Mouse (Mus musculus) left cerebral cortex, adult 11 months (tissue): ENCODE data around the gene Atf7ip.
A peak's percentile ranks its signal among the peaks of the same experiment; 100 is the strongest.

Experiments
- DNase-seq: peaks from one replicate; pipeline ENCODE4 v3.0.0; 2022; ENCODE audit warnings: low spot score

The Atf7ip gene

DNA sequence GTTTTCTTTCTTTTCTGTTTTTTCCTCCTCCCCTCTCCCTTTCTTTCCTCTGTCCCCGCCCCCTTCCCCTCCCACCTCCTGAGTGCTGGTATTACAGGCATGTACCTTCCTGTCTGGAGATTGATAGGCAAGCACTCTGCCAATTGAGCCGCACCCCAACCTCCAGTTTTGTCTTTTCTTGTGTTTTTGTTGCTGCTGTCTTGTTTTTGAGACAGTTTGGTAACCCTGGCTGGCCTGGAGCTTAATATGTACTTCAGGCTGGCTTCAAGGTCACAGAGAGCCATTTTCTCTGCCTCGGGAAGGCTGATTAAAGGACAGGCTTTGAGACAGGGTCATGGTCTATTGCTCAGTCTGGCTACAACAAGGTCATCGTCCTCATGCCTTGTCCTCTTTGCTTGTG is 18.8 kb downstream of the Atf7ip start:
- no peak for DNase-seq

DNA sequence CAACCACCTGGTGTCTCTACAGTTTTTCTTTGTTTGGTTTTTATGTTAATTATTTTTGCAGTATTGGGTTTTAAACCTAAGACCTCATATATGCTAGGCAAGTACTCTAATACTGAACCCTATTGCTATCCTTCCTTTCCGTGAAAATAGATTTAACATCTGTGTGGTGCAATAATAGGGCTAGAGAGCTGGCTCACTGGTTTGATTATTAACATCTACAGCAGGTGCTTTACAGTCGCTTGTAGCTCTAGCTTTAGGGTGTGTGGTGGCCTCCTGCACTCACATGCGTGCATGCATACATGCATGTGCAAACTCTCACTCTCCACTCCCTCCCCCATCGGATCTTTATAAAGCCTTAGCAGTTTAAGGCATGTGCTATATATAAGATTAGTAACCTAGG is 19.6 kb downstream of the Atf7ip start:
- no peak for DNase-seq

DNA sequence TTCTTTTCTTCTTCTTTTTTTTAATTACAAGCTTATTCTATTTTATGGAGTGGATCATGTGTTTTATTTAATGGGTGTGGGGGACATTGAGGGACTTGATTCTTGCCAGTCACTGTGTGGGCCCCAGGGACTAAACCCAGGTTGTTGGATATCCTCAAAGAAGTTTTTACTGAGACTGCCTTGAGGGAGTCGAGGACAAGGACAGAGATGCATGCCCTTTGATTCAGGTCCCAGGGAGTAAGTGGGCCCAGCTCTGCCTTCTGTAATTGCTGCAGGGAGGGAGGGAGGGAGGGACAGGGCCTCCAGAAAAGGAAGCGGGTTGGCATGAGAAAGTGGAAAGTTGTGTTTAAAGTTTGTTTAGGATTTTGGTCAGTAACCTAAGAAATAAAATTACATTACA is 23.2 kb downstream of the Atf7ip start:
- no peak for DNase-seq

DNA sequence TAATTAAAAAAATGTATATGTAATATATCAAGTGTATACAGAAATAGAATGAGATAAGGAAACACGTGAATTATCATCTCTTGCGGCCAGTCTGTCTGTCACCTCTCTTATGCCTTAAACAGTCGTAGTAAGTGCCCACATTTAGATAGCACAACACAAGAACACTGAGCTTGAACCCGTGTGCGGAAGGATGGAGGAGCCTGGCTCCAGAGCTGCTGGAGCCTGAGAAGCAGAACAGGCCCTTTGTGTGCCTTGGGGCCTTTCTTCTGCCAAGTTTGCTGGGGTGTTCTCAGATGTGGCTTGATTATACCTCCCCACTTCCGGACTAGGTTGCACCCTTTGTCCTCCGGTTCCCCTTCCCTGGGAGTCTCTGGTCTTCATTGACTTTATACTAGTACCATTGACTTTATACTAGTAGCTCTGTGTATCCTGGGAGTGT is 25.8 kb downstream of the Atf7ip start:
- no peak for DNase-seq

DNA sequence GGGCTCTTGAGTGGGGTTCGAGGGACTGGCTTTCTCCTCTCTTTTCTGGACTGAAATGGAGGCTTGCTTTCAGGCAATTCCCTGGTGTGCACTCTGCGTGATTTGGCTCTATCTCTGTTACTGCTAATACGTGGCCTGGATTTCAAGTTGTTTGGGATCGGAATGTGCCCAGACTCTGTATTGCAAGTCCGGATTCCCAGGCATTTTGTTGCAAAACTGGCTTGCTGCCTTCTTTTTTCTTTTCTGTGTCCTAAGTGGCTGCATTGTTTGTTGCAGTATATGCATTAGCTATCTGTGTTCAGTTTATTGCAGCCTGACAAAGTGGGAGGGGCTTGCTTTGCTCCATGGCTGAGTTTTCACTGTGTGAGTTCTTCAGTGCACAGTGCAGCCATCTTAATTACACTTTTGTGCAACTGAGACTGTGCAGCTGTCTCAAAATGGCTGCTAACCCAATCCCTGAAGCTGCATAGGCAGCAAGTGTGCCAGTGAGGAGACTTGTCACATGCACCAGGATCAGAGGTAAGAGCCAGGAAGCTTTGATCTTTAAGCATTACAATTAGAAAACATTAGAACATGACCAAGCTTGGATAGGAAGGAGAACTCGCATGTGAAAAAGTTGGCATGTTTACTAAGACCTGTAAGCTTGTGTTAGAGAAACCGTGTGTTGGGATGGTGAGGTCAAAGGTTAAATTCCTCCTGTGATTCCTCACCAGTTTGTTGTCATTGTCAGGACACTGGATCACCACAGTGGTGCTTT is 26.7 kb downstream of the Atf7ip start:
- peak; percentile 68 for DNase-seq

DNA sequence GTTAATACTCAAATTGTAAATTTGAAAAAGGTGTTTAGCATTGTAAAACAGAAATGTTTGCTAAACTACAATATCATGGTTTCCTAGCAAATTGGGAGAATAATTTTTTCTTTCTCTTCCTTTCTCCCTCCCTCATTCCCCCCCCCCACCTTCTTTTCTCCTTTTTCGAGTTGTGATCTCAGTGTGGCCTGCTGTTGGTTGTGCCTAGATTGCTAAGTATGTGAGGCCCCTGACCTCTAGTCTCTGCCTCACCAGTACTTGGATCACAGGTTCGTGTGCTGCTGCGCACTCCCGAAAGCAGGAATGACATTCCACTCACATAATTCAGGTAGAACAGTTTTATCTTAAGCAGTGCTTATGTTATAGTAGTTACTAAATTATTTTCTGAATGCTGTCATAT is 27.8 kb downstream of the Atf7ip start:
- no peak for DNase-seq

DNA sequence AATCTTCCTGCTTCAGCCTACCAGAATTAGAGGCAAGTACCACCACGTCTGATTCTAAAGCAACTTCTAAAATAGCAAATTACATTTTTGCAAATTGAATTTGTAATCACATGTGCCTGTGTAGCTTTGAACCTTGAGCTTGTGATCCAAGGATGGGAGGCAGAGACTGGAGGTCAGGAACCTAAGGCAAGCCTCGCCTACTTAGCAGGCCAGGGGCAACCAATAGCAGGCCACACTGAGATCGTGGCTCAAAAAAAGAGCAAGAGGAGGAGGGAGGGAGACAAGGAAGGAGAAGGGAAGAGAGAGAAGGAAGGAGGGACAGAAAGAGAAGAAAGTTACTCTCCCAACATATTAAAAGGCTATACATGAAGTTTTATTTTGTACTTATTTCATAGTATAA is 28.5 kb downstream of the Atf7ip start:
- DNase-seq: no peak

DNA sequence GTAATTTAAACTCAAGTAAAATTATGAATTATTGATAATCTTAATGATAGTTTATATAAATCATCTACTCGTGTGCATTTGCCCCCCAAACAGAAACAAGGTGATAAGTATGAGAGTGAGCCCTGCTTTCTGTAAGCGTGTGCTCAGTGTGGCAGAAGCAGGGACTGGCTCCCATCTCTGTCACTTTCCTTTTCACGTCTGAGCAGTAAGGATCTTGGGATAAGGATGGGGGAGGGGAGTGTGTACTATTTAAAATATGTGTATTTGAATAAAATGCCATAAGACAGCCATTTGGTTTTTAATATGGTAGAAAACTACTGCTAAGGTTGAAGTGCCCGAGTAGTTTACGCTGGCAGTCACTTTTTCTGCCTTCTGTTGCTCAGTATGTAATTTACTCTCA is 29.2 kb downstream of the Atf7ip start:
- no peak for DNase-seq

DNA sequence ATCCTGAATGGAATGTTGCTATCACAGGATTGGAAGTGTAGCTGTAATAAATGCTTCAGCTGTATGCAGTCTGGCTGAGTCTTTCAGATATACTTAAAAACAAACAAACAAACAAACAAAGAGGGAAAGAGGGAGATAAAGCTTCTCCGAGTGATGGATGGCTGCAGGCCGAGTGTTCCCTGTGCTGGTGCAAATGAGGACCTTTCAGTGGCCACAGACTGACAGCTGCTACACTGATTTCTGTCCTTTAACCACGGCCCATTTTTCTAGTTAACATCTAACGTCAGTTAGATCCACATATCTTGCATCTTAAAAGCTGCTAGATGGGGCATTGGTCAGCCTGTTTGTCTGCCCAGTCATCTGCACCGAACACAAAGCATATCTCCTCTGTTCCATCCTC is 30.2 kb downstream of the Atf7ip start:
- no peak for DNase-seq

DNA sequence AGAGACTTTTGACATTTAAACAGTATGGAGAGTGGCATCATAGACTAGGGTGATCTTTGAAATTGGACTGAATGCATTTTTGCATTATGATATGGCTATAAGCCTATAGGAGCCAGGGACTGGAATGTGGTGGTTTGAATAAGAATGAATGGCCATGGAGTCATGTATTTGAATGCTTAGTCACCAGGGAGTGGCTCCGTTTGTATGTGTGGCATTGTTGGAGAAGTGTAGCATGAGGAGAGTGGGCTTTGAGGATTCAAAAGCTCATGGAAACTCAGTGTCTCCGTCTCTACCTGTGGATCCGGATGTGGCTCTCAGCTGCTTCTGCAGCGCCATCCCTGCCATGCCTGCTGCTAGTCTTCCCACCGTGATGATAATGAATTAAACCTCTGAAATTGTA is 35.4 kb downstream of the Atf7ip start:
- no peak for DNase-seq

DNA sequence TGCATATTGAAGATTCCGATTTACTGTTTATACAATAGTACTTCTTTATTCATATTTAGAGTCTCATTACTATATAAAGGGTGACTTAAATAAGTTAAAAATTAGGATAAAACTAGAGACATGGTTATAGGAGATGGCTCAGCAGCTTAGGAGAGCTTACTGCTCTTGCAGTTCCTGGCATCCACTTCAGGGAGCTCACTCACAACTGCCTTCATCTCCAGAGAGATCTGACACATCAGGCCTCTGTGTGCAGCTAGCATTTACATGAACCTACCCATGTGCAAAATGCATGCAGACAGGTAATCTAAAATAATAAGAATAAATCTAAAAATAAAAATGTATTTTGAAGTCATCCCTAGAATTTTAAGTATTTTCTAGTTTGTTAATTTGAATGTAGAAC is 36.1 kb downstream of the Atf7ip start:
- DNase-seq: no peak

DNA sequence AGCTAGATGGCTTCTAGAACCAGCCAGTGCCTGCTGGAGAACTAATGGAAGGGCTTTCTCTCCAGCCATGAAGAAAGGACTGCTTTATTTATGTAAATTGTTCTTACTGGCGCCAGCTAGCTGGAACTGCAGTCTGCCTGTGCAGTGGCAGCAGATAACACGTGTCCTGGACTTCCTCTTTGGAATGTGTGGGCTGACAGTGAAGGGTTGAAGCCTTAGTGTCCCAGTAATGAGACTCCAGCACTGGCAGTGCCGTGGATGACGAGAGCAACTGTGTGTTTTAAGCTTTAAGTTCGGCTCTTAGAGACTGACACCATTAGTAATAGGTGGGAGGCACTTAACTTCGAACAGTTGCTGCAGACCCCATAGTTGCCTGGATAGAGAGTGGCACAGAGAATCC is 37.2 kb downstream of the Atf7ip start:
- no peak for DNase-seq

DNA sequence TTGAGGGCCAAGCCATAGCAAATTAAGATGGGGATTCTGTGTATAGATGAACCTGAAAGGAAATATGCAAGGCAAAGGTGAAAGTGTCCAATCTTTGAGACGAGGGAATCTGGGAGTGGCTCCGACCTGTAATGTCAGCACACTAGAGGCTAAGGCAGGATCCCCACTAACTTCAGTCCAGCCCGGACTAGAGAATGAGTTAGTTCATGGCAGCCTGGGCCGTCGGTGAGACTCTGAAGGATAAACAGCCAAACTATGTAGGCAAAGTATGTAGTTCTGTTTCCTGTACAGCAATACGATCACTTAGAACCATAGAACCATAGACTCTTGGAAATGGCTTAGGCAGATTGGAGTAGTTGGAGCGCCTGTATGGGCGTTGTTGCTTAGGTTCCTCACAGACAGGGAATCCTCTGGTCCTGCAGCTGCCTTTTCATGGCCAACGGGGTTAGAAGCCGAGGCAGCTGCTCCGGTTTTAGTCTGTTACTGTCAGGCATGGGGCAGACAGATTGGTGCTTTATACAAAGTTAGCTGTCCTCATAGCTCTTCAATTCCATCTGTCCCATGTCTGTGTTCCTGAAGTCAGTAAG is 39.4 kb downstream of the Atf7ip start:
- no peak for DNase-seq

DNA sequence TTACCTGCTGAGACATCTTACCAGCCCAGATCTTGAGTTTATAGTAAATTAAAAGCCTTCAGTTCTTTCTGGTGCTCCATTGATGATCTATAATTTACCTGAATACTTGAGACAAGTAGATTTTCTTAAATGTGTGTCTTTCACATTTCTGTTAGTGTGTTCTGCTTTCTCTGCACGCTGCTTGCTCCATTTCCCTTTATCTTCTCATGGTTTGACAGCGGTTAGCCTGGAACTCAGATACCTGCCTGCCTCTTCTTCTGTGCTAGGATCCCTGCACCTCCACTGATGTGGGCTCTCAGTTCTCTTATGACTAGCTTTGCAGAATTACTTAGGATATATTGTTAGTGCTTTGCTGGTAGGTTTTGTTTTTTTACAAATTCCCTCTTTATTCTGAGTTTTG is 40.3 kb downstream of the Atf7ip start:
- DNase-seq: no peak

DNA sequence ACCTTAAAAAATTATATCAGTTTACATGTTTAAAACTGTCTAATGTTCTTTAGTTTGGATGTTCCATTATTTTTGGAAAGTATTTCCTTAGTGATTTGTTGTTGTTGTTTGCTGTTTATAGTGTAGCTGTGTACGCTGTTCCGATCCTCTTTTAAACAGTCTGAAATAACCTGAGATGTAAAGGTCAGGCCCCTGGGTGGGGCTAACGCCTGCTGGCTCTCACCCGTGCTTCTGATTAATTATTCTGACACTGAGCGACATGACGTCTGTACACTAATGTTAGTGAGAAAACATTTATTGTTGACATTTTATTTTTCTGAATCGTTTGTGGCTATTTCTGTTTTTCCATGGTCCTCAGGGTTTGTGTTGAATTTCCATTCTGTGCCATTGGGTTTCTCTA is 41.0 kb downstream of the Atf7ip start:
- no peak for DNase-seq

DNA sequence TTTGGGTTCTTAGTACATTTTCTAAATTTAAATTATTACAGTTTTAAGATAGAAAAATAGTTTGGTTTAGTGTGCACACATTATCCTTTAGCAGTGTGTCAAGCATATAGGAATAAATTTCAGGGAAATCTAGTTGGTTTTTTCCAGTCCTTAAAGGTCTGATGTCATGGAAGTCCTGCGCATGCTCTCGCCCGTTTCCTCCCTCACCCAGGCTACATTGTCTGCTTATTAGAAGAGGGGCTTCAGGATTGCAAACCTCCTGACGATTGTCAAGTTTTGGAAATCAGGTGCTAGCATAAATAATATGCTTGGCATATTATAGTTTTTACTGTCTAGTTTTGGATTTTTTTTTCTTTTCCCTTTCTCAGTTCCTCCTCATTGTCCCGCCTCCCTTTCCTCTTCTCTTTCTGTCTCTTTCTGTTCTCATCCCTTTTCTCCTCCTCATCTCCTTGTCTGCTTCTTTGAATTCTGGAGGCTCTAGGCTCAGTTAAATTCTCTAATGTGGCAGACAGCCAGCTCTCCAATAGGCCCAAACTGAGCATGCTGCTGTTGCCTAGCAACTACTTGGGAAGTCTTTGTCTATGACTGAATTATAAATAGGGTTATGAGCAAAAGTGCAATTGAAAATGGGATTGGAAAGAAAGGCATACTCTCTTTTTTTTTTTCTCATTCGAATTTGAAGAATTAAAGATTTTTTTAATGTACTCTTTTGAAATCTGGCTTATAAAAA is 42.2 kb downstream of the Atf7ip start:
- peak; percentile 86 for DNase-seq

DNA sequence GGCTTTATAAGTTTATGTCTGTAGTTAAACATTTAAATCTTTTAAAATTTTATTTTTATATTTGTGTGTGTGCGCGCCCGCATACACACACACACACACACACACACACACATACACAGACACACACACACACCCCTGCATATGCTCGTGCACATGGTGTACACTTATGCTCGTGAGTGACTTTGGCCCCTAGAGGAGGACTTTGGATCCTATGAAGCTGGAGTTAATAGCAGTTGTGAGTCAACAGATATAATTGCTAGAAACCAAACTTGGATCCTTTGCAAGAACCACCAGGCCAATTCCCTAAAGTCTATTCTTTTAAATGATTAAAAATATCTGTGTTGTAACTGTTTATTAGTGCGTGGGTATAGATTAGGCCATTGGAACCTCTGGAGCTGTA is 42.8 kb downstream of the Atf7ip start:
- no peak for DNase-seq

DNA sequence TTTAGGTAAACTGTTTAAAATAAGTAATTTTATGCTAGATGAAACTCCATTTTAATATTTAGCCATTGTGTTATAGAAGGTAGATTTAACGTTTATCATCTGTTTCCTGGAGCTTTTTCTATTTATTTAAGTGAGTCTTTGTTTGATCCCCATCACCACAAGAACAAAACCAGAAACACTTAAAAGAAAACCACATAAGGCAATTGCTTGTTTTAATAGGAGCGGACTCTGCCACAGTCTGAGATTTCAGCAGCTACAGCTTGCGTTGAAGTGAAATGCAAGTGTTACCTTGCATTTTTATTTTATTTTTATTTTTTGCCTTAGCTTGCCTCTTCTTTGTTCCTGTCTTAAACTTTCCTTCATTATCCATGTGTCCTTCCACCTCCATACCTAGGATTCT is 43.6 kb downstream of the Atf7ip start:
- no peak for DNase-seq

DNA sequence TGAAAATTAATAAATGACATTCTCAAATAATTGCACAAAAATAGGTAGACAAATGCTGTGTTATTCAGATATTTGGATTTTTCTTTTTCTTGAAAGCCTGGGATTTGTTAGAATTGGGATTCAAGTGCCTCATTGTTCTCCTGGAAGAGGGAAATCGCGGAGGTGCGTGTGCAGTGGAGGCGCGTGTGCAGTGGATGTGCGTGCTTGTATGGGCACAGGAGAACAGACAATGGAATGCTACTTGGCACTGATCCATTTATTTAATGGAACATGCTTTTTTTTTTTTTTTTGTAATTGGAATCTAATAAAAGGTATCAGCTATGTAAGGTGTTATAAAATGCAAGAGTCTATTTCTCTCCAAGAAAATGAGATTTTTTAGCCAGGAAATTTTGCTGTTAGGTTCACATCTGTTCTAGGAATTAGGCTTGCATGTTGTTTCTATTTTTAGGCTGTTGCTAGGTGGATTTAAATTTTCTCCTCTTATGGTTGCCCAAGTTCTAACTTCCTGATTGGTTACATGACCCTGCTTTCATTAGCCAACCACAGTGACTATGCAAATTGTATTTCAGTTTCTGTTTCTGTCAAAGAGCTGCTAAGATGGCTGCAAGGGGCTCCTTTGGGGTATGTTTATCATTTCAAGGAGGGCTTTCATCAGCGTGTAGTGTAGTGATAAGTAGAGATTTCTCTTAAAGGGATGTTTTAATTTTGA is 44.8 kb downstream of the Atf7ip start:
- DNase-seq: no peak

DNA sequence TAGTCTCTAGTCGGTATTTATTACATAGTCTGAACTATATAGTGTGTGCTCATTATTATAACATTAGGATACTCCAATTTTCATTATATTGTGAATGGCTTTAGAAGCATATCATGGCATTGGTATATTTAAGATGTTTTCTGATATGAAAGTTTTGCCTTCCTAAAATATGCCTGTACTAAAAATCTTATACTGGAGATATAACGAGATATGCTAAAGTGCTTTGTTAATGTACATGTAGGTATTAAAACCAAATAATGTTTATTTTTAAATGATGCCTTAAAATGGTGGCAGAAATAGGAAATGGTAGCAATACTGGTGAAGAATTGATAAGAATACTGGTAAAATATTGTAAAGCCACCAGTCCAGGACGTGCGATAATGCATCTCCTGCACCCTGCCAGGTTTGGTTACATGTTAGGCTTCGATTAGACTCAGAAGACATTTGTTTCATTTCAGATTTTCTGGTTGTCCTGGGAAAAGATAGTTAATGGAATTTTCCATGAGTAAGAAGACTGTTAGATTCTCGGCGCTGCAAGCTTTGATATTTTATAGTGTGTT is 45.7 kb downstream of the Atf7ip start:
- no peak for DNase-seq

DNA sequence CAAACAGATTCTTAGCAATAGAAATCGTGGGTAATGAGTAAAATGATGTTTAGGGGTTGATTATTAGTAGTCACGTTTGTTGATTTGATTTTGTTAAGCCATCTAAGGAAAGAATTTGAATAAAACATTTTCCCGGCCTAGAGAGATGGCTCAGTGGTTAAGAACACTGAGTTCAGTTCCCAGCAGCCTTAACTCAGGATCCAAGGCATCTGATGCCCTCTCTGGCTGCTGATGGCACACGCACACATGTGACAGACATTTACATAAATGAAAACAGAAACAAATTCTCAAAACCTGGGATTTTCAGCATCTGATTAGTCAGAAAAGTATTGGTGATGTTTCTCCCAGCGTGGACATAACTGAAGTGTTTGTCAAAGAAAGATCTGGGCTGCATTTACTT is 47.2 kb downstream of the Atf7ip start:
- DNase-seq: no peak

DNA sequence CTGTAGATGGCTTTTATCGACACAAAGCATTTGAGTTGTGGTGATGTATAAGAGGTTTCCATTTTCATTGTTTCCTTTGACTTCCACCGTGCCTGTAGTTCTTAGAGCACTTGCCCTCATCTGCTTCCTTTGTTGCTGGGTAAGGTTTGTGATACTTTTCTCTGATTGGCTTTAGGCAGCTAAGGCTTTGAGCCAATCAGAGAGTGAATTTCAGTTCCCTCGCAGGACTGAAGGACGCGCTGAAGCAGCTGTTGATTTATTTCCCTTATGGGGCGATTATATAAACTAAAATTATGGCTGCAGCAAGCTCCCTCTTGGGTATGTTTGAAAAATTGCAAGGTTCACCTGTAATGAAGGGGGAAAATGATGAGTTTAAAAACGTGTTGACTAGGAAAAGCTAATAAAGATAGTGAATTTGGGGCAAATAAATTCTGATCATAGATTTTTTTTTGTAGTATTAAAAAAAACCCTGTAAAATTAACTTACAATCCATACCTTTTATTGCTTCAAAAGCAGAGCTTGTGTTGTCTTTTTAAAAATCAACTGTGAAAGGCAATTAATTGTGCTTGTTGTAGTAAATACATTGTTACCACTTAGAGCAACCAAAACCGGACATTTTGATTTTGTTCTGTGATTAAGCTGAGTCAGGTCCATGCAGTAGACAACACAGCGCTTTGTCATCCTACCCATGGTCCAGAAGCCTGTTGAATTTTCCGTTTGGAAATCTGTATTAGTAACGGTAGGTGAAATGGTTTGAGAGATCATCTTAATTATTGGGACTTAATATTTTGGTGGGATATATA is 48.0 kb downstream of the Atf7ip start:
- peak; percentile 72 for DNase-seq
